Mouse (Mus musculus): ENCODE measurements around the gene Galnt14.

Gene Galnt14

DNA sequence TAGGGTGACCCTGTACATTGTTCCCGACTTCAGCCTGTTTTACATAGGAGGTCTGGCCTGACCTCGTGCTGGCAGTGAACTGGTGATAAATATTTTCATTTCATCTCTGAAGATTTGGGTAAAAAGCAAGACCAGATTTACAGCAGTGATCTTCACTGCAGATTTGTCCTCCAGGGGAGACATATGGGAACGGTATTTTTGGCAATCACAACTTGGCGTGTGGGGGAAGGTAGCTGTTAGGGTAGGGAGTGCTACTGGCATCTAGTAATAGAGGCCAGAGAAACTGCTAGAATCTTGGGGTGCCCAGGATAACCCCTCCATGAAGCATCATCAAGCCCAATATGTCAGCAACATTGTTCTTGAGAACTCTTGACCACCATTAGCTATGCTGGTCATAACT lies 138.3 kb downstream of the Galnt14 start:
- DNase-seq (ENCODE audit: low spot score) = no peak

DNA sequence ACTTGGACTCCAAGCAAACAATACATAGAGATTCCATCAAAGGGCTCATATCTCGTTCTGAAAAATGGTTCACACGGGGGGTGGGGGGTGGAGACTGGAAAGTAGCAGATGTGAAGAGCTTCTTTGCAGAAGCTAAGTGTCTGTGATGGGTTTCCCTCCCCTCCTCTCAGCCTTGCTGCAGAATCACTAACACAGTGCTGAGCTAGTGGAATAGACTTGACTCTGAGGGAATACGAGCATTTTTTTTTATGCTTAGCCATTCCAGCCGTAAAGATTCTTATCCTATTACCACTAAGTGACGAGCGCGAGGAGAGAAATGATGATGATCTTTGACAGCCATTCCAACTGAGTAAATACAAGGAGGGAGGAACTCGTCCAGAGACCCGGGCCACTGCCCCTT lies 142.0 kb downstream of the Galnt14 start:
- DNase-seq (ENCODE audit: low spot score) = no peak

GRCm38 (mm10) chr17:73561149-73561548 lies 149.1 kb downstream of the Galnt14 start:
- DNase-seq (ENCODE audit: low spot score) = no peak

- no peak for DNase-seq (ENCODE audit: low spot score)
Measured at GRCm38 (mm10) chr17:73560208-73560784, 150.0 kb downstream of the Galnt14 start.

DNA sequence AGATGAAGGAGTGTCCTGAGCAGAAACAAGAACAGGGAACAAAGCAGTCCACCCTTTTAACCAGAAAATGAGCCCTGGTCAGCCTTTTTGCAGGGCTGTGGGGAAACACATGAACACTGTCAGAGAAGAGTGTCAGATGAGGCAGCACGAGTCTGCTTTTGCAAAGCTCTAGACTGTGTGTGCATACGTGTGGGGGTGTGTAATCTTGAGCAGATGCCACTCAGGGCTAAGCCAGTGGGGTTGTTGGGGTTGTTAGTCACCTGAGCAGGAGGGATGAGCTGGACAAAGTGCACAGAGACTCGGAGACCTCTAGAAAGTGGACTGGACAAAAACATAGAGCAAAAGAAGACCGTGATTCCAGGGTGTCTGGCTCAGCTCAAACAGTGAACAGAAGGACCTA lies 150.8 kb downstream of the Galnt14 start:
- DNase-seq (ENCODE audit: low spot score) = no peak

GRCm38 (mm10) chr17:73557101-73557500 lies 153.2 kb downstream of the Galnt14 start:
- no peak for DNase-seq (ENCODE audit: low spot score)

DNA sequence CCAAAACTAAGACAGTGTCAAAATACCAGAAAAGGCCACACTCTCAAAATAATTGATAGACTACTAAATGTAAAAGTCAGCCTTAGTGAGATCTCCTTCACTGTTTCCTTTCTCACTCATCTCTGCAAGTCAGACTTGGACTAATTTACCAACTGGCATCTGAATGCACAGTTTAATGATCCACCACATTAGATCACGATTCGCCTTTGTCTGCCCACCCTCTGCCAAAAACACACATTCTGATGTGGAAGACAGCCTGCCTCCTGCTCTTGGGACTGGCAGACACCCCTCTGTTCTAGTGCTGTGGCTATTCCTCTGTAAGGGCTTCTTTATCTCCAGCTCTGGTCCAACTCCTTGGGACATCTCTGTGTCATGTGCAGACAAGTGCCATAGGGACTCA lies 153.8 kb downstream of the Galnt14 start:
- DNase-seq (ENCODE audit: low spot score) = no peak

GRCm38 (mm10) chr17:73554668-73555067 lies 155.6 kb downstream of the Galnt14 start:
- DNase-seq (ENCODE audit: low spot score) = no peak

- no peak for DNase-seq (ENCODE audit: low spot score)
Measured at GRCm38 (mm10) chr17:73548783-73549566, 161.3 kb downstream of the Galnt14 start.

DNA sequence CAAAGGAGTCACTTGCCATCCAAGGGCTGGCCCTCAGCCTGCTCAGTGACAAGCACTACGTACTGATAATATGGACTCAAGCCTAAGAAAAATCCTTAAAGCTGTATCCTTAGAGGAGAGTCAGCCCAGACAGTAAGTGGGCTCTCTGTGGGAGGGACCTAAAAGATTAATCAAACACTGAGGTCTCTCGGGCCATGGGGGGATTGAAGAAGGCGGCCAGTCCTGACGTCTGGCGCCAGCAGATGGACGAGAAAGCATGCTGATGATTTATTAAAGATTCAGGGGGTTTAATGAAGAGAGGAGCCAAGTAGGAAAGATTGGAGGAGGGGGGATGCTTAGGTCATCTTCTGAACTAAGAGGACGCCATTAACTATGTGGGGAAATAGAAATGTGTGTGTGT lies 162.1 kb downstream of the Galnt14 start:
- no peak for DNase-seq (ENCODE audit: low spot score)

DNA sequence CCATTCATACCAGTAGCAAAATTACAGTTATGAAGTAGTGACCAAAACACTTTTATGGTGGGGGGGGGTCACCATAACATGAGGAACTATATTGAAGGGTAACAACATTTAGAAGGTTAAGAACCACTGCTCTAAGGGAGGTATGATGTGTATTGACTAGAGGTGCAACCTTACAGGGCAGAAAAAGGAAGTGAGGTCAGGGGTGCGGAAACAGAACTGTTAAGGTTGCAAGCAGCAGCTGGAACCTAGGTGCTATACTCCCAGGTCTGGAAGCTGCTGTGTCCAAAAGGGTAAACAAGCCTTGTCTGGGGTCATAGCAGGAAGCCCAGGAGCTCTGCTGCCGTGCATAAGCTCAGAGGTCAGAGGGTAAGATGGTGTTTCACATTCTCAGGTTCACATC lies 162.8 kb downstream of the Galnt14 start:
- no peak for DNase-seq (ENCODE audit: low spot score)

DNA sequence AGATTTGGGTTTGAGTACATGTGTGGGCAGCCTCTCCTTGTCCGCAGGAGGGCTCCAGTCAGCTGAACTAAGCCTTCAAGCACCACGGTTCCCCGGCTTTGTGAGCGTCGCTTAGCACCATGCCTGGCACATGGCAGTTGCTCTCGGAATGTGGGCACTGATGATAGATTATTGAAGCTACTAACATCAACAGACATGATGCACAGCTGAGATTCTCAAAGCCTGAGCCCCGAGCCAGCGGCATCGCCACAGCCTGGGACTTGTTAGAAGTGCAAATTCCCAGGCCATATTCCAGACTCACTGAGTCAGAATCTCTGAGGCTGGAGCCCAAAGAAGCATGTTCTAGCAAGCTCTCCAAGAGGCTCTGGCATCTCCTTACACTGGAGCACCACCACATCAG lies 168.3 kb downstream of the Galnt14 start:
- no peak for DNase-seq (ENCODE audit: low spot score)

DNA sequence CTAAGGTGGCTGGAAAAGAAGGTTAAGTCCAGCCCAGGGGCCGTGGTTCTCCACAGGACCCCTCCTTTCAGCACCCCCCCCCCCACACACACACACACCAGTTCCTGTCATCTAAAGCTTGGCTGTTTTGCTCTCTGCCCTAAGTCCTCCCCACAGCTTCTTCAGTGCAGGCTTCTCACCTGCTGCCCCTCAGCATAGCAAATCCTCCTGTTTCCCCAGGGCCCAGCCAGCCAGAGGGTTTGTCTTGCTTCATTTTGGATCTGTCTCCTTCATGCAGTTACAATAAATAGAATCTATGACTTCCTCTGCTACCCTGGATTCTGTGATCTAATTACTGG lies 169.1 kb downstream of the Galnt14 start:
- no peak for DNase-seq (ENCODE audit: low spot score)

DNA sequence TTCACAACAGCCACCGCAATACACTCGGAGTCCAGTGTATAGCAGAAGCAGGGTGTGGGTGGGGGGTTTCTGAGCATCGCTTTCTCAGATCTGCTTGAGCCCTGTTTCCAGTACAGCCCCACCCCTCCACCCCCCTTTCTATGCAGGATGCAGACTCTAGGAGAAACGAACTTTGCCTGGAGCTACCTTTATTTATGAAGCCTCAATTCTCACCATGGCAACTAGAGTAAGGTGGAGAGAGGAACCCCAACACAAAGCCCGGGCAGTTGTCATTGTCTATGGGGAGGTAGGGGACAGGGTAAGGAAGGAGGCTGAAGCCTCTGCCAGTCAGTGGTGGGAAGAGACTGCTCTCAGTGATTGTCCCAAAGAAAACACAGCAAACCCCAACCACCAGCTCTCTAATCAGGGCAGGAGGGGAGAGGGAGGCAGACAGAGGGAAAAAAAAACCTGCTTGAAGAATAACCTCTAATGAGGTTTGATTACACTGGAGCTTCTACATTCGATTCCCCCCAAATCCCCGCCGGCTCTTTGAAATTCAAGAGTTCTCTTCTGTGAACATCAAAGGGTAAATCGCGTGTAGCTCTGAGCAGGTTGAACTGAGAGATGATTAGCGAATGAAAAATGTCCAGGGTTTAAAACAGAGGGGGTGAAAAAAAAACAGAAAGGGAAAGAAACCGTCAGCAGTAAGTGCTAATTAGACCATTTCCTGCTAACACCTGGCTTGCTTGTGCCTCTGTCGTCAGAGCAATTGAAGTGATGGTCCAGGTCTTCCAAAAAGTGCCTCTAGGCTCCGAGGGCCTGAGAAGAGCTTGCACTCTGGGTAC lies 169.6 kb downstream of the Galnt14 start:
- DNase-seq (ENCODE audit: low spot score) = no peak

- no peak for DNase-seq (ENCODE audit: low spot score)
Measured at GRCm38 (mm10) chr17:73531896-73532295, 178.4 kb downstream of the Galnt14 start.

DNA sequence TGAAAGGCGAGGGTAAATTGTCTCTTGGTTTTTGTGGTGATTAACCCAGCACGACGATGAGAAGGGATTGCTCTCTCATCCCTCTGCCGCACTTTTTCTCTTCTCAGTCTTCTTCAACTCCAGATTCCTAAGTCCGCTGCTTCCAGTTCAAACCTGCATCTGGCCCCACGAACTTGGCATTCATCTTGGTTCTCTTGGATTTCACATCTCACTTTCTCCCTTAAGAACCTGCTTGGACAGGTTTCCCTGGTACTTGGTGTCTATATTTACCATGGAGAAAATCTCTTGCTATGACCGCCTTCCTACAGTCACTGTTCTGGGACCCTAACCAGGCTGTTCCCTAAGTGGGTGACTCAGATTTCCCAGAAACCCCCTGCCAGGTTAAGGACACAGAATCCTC lies 188.1 kb downstream of the Galnt14 start:
- DNase-seq (ENCODE audit: low spot score) = no peak

DNA sequence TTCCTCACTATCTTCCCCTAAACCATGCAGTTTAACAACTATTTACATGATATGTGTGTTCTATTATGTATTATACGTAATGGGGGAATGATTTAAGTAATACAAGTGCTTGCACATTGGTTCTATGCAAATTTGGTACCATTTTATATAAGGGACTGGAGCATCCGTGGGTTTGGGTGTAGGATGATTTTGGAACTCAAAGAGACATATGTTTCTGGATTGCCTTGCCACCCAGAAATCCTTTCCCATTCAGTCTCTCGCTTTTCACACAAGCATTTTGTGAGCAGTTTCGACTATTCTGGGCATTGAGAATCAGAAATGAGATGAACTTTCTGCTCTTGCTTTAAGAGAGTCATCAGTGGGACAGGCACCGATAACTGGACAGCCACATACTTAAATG lies 190.9 kb downstream of the Galnt14 start:
- DNase-seq (ENCODE audit: low spot score) = no peak

DNA sequence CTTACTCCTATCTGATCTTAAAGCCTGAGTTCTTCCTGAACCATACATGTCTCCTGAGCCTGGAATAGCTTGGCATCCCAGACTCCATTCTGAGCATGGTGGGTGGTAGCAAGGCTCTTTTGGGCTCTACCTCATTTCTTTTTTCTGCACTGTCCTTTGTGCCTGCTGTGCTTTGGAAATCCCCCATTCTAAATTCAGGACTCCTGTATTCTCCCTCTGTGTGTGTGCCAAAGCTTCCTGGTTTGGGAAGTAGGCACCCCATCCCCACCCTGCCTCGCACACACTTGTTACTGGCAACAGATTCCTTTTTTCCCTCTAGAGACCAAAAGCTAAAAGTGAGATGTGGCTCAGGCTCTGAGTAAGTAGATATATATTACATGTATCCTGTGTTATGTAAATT lies 191.9 kb downstream of the Galnt14 start:
- no peak for DNase-seq (ENCODE audit: low spot score)

DNA sequence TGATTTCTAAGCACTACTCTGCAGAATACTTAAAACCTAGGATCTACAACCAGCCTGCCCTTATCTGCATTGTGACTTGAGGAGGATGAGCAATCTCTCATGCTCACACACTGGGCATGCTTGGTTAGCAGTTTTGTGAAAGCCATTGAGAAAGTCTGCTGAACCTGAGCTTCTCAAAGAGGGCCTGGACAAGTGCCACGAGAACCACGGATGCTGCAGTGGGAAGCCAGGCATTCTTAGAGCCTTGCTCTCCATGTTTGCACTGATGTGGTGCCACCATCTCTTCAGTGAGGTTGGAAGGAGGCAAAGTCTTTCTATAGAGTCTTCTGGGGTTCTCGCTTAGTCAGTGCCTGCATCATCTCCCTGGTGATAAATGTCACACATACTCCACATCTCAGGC lies 194.7 kb downstream of the Galnt14 start:
- no peak for DNase-seq (ENCODE audit: low spot score)

DNA sequence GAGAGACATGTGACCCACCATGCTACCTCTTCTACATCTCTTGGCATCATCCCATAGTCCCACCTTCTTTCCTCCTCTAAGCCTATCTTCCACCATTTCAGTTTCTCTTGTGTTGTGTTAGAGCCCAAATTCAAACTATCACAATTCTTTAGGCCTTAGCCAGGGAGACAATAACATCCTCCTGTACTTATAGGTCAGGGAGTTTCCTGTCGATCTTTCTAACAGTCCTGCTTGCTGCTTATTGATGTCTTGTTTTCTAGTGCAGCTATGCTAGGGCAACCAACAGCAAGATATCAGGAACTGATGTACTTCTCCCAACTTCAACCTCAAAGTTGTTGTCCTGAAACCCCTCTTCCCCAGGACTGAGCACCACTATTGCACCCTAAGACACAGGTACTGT lies 195.4 kb downstream of the Galnt14 start:
- DNase-seq (ENCODE audit: low spot score) = no peak

GRCm38 (mm10) chr17:73514258-73514657 lies 196.0 kb downstream of the Galnt14 start:
- no peak for DNase-seq (ENCODE audit: low spot score)

GRCm38 (mm10) chr17:73512844-73513243 lies 197.4 kb downstream of the Galnt14 start:
- DNase-seq (ENCODE audit: low spot score) = no peak

GRCm38 (mm10) chr17:73507804-73508535 lies 202.3 kb downstream of the Galnt14 start:
- no peak for DNase-seq (ENCODE audit: low spot score)
